ENCODE assay signal across 10 mouse cellular contexts in the genomic region with DNA sequence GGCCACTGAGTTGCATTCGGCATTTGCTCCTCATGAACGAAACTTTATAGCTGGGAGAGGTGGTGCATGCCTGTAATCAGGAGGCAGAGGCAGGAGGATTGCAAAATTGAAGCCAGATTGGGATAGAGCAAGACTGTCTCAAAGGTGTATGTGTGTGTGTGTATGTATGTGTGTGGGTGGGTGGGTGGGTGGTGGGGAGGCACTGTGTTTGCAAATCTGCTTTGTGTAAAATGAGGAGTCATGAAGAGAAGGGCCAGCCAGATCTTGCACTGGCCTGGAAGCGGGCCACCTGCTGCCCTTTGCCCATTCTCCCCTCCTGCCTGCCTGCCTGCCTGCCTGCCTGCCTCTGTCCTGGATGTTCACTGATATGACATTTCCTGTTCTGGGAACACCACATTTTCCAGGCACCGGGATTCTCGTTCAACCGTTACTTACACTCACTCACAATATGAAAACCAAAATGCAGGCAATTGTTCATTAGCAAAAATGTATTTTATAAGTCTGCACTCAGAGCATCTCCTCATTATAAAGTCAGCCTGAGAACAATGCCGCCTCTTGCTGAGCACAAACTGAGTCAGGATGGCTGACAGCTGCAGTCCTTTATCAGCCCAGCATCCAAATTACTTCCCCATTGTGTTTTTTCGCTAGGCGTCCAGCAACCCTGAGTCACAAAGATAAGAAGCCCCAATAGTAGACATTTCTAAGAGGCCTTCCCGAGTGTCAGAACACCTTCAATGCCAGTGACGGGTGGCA. TPM values are rescaled to one million over a fixed set of nuclear protein-coding genes. Genes with fewer than 3 reads are reported as not detected.
DNase-seq lines count a peak whose midpoint lies in the region; ATAC-seq lines count a peak whose summit lies in the region.
"Had no signal": no experiment of that assay in that cellular context is flagged by ENCODE, and none has a peak within 500 bp of the region (broad histone marks: within the 10 kb centered on the region; RNA-seq: fewer than 3 reads in every experiment).

No protein-coding gene starts in this region.

- H3K4me2 ChIP-seq in forebrain, embryonic 11.5 days (ENCODE audit: low read depth, low read length, severe bottlenecking), result 0 out of 2 replicates have a peak overlapping the region, but pooled peaks have one; percentile 9
- H3K4me2 ChIP-seq in midbrain, embryonic 16.5 days (ENCODE audit: low read length), result no peak overlapping the region
- H3K4me2 ChIP-seq: lung, embryonic 14.5 days had no signal

- DNase-seq in forebrain, embryonic 11.5 days (ENCODE audit: low spot score), result no peak
- DNase-seq in forebrain, embryonic 10.5 days (ENCODE audit: extremely low spot score, low spot score), result no peak
- peak; percentile 21 for DNase-seq in c-Kit-positive CD71-positive TER-119-positive erythroid progenitor cells, embryonic 14.5 days (ENCODE audit: low spot score)
- DNase-seq in limb, embryonic 10.5 days (ENCODE audit: low spot score), result peak; percentile 18
- no peak for DNase-seq in adrenal gland, postnatal 14 days
- DNase-seq in cerebellum, postnatal 36 days, result no peak
- DNase-seq in layer of hippocampus, postnatal 10 days (ENCODE audit: low spot score in 2 of 2), result no peak
- DNase-seq: lung, embryonic 14.5 days had no signal

- peaks cover 4% of the 10 kb centered on the region; the same call in 1 of the 2 replicates for H3K27me3 ChIP-seq in forebrain, embryonic 11.5 days (ENCODE audit: control insufficient read depth, insufficient read depth, low read length)
- H3K27me3 ChIP-seq in forebrain, embryonic 10.5 days (ENCODE audit: poor library complexity, severe bottlenecking), result peaks cover 38% of the 10 kb centered on the region
- H3K27me3 ChIP-seq in limb, embryonic 10.5 days (ENCODE audit: low read depth, poor library complexity, severe bottlenecking), result peaks cover 36% of the 10 kb centered on the region
- H3K27me3 ChIP-seq in midbrain, embryonic 16.5 days (ENCODE audit: control insufficient read depth, insufficient read depth, low read depth, low read length), result no peaks in the 10 kb centered on the region

- H3K36me3 ChIP-seq in forebrain, embryonic 11.5 days (ENCODE audit: control insufficient read depth, insufficient read depth, low read length), result no peaks in the 10 kb centered on the region
- H3K36me3 ChIP-seq in forebrain, embryonic 10.5 days (replicated peaks), result no peaks in the 10 kb centered on the region
- H3K36me3 ChIP-seq in limb, embryonic 10.5 days, result no peaks in the 10 kb centered on the region
- no peaks in the 10 kb centered on the region for H3K36me3 ChIP-seq in midbrain, embryonic 16.5 days (ENCODE audit: control insufficient read depth, insufficient read depth, low read length)

- 29% methylated on average over 11 of the region's 11 CpGs for WGBS in forebrain, embryonic 11.5 days
- 34% methylated on average over 11 of the region's 11 CpGs for WGBS in forebrain, embryonic 10.5 days
- WGBS in limb, embryonic 10.5 days, result 66% methylated on average over 11 of the region's 11 CpGs
- 27% methylated on average over 11 of the region's 11 CpGs for WGBS in midbrain, embryonic 16.5 days

- peaks cover 3% of the 10 kb centered on the region for H3K4me1 ChIP-seq in forebrain, embryonic 11.5 days (replicated peaks; ENCODE audit: control insufficient read depth, insufficient read depth, low read length)
- H3K4me1 ChIP-seq in forebrain, embryonic 10.5 days, result peaks cover 15% of the 10 kb centered on the region
- no peaks in the 10 kb centered on the region for H3K4me1 ChIP-seq in limb, embryonic 10.5 days
- H3K4me1 ChIP-seq in midbrain, embryonic 16.5 days (ENCODE audit: control insufficient read depth, insufficient read depth, low read length), result peaks cover 7% of the 10 kb centered on the region; the same call in 1 of the 2 replicates

- peak overlapping the region; percentile 4; the same call in 1 of the 2 replicates for H3K9ac ChIP-seq in forebrain, embryonic 11.5 days (ENCODE audit: low read length)
- H3K9ac ChIP-seq in midbrain, embryonic 16.5 days (ENCODE audit: low read depth, low read length), result no peak overlapping the region; the same call in 1 of the 2 replicates
- H3K9ac ChIP-seq: lung, embryonic 14.5 days had no signal

- no peak overlapping the region for H3K27ac ChIP-seq in forebrain, embryonic 11.5 days (ENCODE audit: low read depth, low read length)
- H3K27ac ChIP-seq in forebrain, embryonic 10.5 days, result no peak overlapping the region; the same call in 1 of the 2 replicates
- H3K27ac ChIP-seq in limb, embryonic 10.5 days, result no peak overlapping the region
- peak overlapping the region; percentile 8; the same call in 1 of the 2 replicates for H3K27ac ChIP-seq in midbrain, embryonic 16.5 days (ENCODE audit: low read length)
- H3K27ac ChIP-seq: layer of hippocampus, adult 2 months had no signal

- no peak for ATAC-seq in forebrain, embryonic 11.5 days (replicated peaks; ENCODE audit: low FRiP score)
- ATAC-seq in midbrain, embryonic 16.5 days, result peak; percentile 27; the same call in 1 of the 2 replicates

- H3K4me3 ChIP-seq in forebrain, embryonic 11.5 days (ENCODE audit: low read depth, low read length), result no peak overlapping the region
- H3K4me3 ChIP-seq in forebrain, embryonic 10.5 days, result no peak overlapping the region
- no peak overlapping the region for H3K4me3 ChIP-seq in limb, embryonic 10.5 days
- no peak overlapping the region for H3K4me3 ChIP-seq in midbrain, embryonic 16.5 days (ENCODE audit: low read depth, low read length)
- H3K4me3 ChIP-seq: layer of hippocampus, adult 2 months had no signal

- no peaks in the 10 kb centered on the region for H3K9me3 ChIP-seq in forebrain, embryonic 11.5 days (ENCODE audit: control insufficient read depth, low read length)
- no peaks in the 10 kb centered on the region for H3K9me3 ChIP-seq in forebrain, embryonic 10.5 days
- no peaks in the 10 kb centered on the region for H3K9me3 ChIP-seq in limb, embryonic 10.5 days (replicated peaks)
- no peaks in the 10 kb centered on the region for H3K9me3 ChIP-seq in midbrain, embryonic 16.5 days (replicated peaks; ENCODE audit: control insufficient read depth, low read length, poor library complexity, severe bottlenecking)

RNA-seq across cellular contexts. Expression of a gene that starts 26.1 kb away (rescaled TPM):
- polyA plus RNA-seq in forebrain, embryonic 11.5 days (2014; fragmentation: Nextera tagmentation; extraction: Ambion mirVana), result 199 and 202 TPM in 2 replicates
- polyA plus RNA-seq in forebrain, embryonic 10.5 days (2016; fragmentation: Nextera tagmentation; extraction: Ambion mirVana), result 211 and 220 TPM in 2 replicates
- polyA plus RNA-seq in limb, embryonic 10.5 days (2016; fragmentation: Nextera tagmentation; extraction: Ambion mirVana), result 231 and 238 TPM in 2 replicates
- 162 and 164 TPM in 2 replicates for polyA plus RNA-seq in midbrain, embryonic 16.5 days (2015; fragmentation: Nextera tagmentation; extraction: Ambion mirVana)
- 157 and 179 TPM in 2 replicates for total RNA-seq in adrenal gland, postnatal 14 days (2021)
- total RNA-seq in layer of hippocampus, postnatal 10 days (2021), result 100 to 1,000 TPM; 129 to 138 TPM

Comparison
In these comparisons a context has a peak if more than half of its experiments do, and no peak if none do; other contexts are left out.
1. DNase-seq: peak in c-Kit-positive CD71-positive TER-119-positive erythroid progenitor cells, embryonic 14.5 days (single experiment) and limb, embryonic 10.5 days (single experiment); none in forebrain, embryonic 11.5 days (single experiment), forebrain, embryonic 10.5 days (single experiment), adrenal gland, postnatal 14 days (single experiment), cerebellum, postnatal 36 days (0 of 2) and layer of hippocampus, postnatal 10 days (0 of 2).